Mouse (Mus musculus) neural tube, embryonic 10.5 days (tissue): ENCODE results near the gene Fam219a.

Experiments
- DNase-seq: peaks from one replicate; pipeline ENCODE4 v3.0.0-alpha.2; 2017; ENCODE audit warnings: low spot score; ENCODE audit errors: extremely low spot score

Gene Fam219a

DNA sequence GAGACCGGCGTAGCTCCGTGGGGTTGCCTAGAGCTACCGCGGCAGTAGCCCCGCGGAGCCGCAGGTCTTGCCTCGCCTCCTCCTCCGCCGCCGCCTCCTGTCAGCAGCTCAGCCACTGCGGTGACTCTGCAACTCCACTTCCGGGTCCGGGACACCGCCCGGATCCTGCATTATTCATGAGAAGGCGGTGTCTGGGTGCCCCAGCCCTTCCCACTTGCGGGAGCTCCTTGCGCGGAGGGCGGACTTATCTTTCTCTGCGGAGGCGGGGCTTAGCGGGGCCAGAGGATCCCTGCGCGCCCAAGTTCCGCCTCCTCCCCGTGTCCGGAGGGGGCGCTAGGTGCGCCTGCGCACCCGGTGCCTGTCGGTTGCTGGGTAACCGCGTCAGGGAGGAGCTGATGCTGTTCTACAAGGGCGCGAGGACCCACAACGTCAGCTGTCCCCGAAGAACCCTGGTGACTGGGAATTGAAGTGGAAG, at the start of gene Fam219a, which contains the start of gene Dnaic1:
Gene Fam219a (minus strand): TSS at position 128 of the 475 bp plus-strand sequence.
Gene Dnaic1 (plus strand): TSS at position 365 of the 475 bp plus-strand sequence.
- DNase-seq: peak; percentile 97

DNA sequence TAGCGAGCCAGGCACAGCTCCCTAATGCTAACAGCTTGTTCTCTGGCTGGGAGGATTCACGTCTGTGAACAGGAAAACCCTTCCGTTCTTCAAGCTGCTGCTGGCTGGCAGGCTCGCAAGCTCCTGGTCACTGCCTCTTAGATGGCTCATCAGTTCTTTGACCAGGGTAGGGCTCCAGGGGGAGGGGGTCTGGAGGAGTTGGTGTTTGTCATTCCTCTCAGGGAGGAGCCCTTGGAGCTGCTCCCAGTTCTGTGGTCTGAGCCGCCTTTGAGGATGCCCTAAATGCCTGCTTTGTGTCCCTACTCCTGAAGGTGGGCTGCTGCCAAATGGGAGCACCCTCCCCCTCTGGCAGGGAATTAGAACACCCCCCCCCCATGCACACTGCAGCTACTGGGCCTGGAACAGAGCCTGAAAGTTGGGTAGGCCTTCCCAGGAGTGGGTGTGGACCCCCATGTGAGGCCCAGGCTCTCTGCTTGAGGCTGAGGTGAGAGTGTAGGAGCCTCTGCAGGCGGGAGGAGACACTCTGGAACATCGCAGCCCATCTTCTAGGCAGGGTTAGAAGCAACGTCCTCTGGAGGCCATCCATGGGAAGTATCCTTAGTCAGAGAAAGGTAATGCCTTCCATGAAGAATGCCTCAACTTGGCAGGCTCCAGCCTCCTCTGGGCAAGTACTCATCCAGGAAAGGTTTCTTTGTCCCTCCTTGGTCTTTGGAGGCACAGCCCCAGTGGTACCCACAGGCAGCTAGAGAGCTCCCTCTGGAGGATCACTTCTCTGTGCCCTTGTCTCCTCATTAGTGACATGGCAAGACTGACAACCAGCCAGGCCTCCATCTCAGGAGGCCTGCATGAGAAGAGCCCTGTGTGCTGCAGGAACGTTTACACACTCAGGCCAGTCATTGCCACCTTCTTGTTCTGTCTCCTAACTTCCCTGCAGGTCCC, 46.6 kb upstream of the Fam219a start:
- DNase-seq: no peak

DNA sequence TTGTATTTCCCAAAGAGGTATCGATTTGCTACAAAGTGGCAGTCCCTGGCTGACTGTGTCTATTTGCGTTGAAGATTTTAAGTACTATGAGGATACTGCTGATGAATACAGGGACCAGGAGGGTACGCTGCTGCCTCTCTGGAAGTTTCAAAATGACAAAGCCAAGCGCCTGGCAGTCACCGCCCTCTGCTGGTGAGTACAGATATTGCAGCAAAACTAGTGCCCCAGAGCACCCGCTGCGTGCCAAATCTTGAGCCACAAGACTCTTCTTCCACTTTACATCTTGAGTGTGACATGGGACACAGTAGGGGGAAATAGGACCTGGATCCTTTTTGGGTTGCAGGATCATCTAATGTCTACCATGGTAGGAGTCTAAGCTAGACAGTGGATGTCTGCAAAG, 44.8 kb upstream of the Fam219a start:
- peak; percentile 88 for DNase-seq

DNA sequence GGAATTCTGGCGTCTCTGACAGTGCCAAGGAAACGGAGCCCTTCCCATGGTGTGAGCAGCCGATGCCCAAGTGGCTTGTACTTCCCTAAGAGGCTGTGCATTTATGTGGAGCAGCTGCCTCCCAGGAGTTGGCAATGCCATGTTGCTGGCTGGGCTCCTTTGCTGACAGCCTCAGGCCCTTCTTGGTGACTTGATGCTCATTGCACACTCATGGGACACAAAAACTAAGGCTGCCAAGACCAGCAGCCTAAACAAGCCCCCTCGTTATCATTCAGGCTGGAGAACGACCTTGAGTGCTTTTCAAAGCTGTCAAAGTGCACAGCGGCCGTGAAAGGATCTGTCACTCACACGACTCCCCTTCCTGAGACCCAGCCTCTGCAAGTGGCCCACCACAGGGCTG, 42.8 kb upstream of the Fam219a start:
- no peak for DNase-seq

DNA sequence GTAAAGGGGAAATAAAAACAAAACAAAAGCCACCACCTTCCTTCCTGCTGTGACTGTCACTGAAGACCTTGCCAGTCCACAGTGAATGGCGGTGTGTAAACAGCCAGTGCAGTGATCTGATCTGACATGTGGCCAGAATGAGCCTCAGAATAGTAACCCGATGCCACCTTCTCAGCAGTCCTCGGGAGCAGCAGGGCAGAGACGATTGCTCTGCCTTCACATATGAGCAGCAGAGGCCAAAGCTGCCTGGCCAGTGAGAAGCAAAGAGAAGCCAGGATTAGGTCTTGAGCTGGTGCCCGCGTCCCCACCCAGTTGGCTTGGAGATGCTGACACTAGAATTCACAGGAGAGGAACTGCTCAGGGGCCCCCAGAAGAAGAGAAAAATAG, 41.2 kb upstream of the Fam219a start:
- DNase-seq: no peak

DNA sequence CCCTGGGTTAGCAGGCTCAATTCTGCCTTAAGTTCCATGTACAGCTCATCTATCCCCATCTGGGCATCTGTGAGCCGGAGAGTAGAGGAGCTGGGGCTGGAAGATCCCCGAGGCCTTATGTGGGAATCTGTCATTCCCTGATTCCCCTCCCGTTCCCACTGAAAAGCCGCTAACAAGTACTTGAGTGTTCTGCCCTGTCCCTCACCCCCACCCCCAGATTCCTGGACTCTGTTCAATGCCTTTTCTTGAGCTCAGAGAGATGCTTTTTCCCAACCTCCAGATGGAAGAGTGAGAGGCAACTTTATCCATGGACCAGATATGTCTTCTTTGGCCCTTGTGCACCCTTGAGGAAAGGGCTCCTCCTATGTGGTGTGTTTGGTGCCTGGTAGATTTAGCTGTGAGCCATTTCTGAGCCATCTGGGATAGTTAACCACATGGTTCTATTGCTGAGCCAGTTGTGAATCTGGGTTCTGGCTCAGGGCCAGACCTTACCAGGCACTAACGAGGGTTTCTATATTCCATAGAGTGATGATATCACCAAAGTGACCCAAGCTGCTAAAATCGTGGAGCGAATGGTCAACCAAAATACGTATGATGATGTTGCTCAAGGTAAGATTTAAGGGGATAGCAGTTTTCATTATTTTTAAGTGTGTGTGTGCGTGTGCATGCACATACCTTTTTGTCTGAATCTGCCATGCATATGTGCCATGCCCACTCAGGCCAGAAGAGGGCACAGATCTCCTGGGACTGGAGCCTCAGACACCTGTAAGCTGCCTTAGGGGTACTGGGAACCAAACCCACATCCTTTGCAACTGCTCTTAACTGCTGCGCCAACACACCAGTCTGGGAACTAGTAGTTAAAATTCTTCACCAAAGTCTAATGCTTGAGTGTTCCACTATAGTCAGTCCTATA, 40.6 kb upstream of the Fam219a start:
- no peak for DNase-seq

DNA sequence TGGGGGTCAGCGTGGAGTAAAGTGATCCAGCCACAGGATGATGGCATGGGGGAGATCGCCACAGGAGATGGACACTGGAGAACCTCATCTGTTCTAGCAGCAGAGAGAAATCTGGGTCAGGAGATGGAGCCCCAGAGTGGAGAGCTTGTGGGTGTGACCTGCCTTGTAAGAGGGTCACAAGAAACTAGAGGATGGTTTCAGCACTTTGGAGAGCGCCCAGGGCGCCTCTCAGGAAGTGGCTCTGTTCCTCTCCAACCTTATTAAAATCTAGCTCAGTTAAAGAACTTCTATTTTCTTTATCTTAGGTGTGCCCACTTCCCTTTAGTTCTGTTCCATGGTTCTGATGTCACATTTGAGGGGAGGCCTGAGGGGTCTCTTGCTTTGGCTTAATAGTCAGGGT, 37.4 kb upstream of the Fam219a start:
- peak; percentile 59 for DNase-seq

DNA sequence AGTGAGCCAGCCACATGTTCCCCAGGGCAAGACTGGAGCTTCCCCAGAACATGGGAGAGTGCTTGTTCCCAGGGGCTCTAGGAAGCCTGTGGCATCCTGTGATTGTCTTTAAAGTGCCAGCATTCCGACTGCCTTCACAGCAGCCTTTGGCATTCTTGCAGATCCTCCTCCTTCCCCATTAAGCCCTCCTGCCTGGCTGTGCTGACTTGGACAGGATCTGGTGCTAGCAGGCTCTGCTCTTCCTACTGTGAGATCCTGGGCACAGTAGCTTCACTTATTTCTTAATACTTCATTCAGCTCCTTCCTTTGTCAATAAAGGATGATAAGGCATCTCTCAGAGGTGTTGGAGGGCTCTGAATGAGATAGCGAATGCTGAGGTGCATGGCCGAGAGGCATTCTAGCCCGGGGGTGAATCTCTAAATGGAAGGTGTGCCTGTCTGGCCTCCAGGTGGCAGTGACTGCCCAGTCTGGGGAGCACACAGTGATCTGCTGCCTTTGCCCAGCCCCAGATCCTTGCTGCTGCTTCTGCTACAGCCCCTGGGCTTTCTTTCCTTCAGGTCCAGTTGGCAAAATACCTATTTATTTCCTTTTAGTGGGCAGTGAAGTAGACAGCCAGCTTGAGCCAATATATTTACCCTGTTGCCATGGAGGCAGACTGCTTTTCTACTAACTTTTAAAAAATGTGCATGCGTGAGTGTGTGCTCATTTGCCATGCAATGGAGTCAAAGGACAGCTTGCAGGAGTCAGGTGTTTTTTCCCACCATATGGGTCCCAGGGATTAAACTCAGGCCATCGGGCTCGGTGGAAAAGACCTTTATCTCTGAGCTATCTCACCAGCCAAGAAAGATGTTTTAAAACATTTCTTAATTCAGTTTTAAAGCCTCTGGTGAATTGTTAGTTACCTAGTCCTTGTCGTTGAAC, 35.4 kb upstream of the Fam219a start:
- no peak for DNase-seq

DNA sequence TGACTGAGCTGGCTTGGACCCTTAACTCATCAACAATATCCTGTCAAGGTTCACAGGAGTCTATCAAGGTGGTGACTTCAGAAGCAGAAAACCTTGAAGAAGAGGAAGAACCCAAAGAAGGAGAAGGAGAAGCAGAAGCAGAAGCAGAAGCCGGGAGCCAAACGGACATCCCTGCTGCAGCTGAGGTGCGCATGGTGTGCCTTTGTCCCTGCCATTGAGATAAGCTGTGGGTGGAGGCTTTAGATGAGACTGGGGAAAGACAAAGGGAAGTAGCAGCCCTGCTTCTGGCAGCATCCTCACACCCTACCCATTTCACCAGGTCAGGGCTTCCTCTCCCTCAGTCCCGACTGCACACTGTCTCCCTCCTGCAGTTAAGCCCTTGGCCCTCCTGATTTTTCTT, 33.5 kb upstream of the Fam219a start:
- no peak for DNase-seq

DNA sequence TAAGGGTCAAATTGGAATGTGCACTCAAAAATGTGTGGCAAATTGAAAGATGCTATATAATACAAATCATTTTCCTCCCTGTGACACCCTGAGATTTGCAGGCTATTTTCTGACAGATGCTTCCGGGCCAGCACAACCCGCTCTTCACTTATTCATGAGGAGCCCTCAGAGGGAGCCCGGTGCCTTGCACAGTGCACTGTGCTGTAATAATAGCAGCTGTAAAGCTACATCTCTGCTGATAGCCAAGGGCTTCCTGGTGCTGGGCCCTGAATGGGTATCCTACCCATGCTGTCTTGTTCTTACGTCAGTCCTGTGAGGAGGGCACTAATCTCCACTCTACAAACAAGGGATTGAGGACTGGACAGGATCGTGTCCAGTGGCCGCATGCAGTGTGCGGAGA, 14.0 kb upstream of the Fam219a start:
- no peak for DNase-seq

DNA sequence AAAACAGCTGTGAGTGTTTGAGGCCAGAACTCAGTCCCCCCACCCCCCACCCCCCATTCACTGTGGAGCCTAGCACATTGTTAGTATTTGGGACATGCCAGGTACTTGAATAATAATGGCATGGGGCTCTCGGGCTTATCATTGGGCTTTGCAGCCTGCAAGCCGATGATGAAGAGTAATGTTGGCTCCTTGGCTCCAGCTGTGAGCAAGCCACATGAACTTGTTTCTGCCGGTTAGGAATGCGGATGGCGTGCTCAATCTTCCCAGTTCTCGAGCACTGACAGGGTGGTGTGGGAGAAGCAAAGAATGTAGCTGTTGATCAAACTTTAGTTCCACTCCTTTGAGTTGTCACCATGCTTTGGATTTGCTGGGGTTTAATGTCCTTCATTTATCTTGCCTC, 6.6 kb upstream of the Fam219a start:
- DNase-seq: peak; percentile 44

DNA sequence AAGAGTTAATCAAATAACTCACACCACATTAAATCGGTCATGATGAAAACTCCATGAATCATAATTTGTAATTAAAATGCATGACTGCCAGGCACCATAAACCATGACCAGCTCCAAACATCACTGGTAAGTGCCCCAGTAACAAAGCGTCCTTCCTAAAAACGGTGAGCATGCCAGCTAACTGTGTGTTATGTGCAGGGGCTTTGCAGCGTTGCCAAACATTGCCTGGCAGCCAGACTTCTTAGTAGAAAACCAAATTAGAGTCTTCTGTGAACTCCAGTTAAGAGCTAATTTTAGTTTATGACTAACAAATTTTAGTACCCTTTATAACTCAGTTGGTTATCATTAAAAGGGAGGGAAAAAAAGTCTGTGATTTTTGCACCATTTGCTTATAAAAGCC, 4.2 kb upstream of the Fam219a start:
- DNase-seq: no peak

DNA sequence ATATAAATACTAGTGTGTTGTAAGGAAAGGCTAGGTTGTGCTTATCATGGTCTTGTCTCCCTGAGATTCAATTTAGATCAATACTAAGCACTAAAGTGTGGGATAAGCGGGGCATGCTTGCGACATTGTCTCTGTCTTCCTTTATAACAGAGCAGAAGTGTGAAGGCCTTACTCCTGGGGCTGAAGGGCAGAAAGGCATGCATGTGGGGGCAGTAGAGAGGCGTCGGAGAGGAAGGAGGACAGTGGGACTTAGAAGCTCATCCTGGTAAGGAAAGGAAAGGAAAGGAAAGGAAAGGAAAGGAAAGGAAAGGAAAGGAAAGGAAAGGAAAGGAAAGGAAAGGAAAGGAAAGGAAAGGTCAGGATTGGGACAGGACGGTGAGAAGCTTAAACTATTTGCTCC, 2.2 kb upstream of the Fam219a start:
- DNase-seq: no peak

DNA sequence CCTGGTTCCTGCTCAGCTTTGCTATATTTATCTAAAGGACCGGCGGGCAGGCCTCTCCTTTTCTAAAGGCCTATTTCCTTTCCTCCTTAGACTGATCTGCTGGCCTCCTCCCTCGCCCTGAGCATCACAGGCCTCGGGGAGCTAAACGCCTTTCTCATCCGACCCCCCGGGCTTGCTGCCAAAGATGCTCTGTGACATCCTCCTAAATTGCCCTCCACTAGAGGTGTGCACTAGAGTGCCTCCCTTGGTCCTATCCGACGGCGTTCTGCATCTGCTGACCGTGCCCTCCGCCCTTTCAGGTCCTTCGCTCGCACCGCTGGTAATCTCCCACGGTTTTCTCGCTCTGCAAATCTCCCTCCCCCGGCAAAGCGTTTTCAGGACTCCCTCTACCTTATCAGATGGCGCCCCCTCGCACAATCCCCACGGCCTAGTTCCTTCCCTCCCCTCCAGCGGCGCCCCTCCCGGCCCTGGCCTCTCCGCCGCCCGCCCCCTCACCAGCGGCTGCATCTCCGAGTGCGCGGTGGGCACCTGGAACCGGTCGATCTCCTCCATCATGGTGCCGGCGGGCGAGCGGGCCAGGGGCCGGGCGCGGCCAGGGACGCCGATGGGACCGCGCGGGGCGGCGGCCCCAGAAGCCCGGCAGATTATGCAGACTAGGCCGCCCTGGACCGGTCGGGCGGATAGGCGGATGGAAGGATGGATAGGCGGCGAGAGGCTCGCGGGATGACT, 492 bp downstream of the Fam219a start:
- DNase-seq: no peak

DNA sequence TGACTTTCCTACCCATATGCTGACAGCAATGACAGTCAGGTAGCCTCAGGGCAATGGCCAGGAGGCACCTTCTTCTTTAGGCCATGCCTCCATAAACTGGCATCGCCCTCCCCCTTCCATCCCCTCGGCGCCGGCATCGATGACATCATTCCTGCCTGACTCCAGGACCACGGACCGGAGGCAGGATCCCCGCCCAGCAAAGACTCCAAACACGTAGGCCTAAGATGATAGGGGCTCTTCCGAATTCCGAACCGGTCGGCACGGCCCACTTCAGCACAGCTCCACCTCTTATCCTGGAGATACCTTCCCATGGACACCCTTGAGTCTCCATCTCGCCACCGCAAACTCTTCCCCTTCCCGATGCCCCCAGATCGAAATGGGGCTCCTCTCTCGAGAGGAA, 1.1 kb downstream of the Fam219a start:
- peak; percentile 29 for DNase-seq

DNA sequence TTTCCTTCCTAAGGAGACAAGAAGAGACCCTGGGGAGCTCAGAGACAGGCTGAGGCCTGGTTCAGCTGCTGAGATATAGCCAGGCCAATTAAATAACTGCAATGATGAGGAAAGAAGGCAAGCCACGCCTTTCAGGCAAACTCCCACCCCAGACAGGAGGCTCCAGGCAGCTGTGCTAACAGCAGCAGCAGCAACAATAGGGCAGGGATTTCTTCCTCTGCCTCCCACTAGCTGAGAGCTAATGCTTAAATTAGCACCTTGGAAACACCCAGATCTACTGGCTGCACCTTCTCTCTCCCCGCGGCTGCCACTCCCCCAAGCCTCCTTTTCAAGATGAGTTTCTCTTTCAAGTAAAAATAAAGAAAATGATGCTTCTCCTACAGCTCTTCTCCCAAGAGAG, 3.2 kb downstream of the Fam219a start:
- no peak for DNase-seq

DNA sequence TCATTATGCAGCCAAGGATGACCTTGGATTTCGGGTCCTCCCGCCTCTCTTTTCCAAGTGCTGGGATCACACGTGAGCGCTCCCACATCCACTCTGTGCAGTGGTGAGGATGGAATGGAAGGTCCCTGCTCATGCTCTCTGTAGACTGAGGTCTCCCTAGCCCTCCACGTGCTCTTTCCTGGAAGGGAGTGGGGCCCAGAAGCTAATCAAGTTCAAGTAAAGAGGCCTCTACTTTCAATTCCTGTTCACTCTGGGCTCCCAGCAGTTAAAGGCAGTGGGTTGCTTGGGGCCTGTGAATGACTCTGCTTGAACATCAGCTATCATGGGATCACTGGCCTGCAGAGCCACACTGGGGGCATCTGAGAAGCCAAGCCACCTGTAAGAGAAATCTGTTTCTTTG, 6.0 kb downstream of the Fam219a start:
- DNase-seq: no peak

DNA sequence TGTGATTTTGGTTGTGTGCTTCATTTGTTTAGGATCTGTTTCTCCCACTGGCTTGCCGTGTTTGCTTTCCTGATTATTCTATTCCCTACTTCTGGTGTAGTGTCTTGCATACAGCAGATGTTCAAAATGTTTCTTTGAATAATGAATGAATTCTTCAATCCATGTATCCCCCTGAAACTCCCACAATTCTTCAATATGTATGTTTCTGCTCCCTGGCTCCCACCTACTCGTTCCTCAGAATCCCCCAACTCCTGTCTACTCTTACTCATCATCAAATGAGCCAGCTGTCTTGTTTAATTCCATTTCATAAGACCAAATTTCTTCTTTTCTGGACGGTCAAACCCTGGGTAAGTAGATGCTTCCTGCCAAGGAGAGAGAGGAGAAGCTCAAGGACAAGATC, 12.2 kb downstream of the Fam219a start:
- DNase-seq: no peak

DNA sequence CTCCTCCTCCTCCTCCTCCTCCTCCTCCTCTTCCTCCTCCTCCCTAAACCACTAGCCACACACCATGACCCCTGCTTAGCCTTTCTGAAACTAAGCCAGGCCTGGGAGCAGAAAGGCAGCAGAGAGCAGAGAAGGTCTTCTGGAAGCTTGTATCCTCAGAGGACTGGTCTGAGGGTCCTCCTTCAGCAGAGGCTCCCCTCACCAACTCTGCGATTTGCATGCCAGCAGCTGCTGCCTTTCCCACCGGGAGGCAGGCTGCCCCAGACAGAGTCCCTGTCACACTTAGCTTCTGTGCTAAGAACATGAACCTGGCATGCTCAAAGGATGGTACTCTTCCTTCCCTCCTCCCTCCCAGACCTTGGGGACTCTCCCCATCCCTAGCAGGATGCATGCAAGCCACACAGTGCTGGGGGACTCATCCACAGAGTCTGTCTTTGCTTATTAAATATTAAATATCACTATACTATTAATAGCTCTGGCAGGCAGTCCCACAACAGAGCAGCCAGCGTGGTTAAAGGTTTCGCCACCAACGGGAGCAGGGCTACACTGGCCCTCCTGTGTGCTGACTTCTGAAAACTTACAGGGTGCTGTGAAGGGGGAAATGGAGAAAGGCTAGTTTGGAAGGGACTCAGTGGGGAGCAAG, 12.9 kb downstream of the Fam219a start:
- no peak for DNase-seq
